Mouse (Mus musculus) heart, embryonic 15.5 days (tissue): ENCODE measurements around the gene Plce1. TPM values are rescaled to one million over a fixed set of nuclear protein-coding genes. Genes with fewer than 3 reads are reported as not detected.
A peak's percentile ranks its signal among the peaks of the same experiment; 100 is the strongest.

ENCODE experiments used
- ATAC-seq: fragments of 200-750 bp; cut with Nextera tagmentation; replicated peaks from 2 replicates; pipeline ENCODE4 v1.8.0; 2017; ENCODE audit warnings: low read depth, moderate TSS enrichment; ENCODE audit not compliant: insufficient number of reproducible peaks, insufficient read depth, low FRiP score
- H3K27ac ChIP-seq: fragments of 300-500 bp; sonication (generic); 2 replicates; pipeline ENCODE4 v1.5.1; 2015; ENCODE audit warnings: mild to moderate bottlenecking, inconsistent platforms
- H3K27me3 ChIP-seq: fragments of 300-500 bp; sonication (generic); 2 replicates; pipeline ENCODE4 v1.6.1; 2015; ENCODE audit warnings: inconsistent platforms
- H3K36me3 ChIP-seq: fragments of 300-500 bp; sonication (generic); 2 replicates; pipeline ENCODE4 v1.6.1; 2015; ENCODE audit warnings: mild to moderate bottlenecking, inconsistent platforms
- H3K4me1 ChIP-seq: fragments of 300-500 bp; sonication (generic); replicated peaks from 2 replicates; pipeline ENCODE4 v1.6.1; 2015; ENCODE audit warnings: inconsistent platforms
- H3K4me2 ChIP-seq: fragments of 300-500 bp; sonication (generic); 2 replicates; pipeline ENCODE4 v1.6.1; 2015; ENCODE audit warnings: inconsistent platforms, mild to moderate bottlenecking, moderate library complexity
- H3K4me3 ChIP-seq: fragments of 300-500 bp; sonication (generic); 2 replicates; pipeline ENCODE4 v1.5.1; 2015; ENCODE audit warnings: mild to moderate bottlenecking, inconsistent platforms
- H3K9ac ChIP-seq: fragments of 300-500 bp; sonication (generic); 2 replicates; pipeline ENCODE4 v1.6.1; 2015; ENCODE audit warnings: mild to moderate bottlenecking, inconsistent platforms
- H3K9me3 ChIP-seq: fragments of 300-500 bp; sonication (generic); replicated peaks from 2 replicates; pipeline ENCODE4 v1.6.1; 2016; ENCODE audit warnings: inconsistent platforms
- WGBS: fragments of 180-500 bp; shearing (Covaris S2); methylation state at CpG from one replicate; pipeline ENCODE4 v1.1.7; 2015; ENCODE audit warnings: mixed read lengths; 5-methylcytosine and 5-hydroxymethylcytosine counted together
- polyA plus RNA-seq: library from polyadenylated mRNA; unstranded; fragments of >200 nt; fragmentation: Nextera tagmentation; extraction: Ambion mirVana; gene quantifications from 2 replicates; pipeline ENCODE4 v1.2.1, GENCODE M21; 2015

Gene Plce1
- polyA plus RNA-seq, 1 experiment from 2014 or later: 7.3 TPM

DNA sequence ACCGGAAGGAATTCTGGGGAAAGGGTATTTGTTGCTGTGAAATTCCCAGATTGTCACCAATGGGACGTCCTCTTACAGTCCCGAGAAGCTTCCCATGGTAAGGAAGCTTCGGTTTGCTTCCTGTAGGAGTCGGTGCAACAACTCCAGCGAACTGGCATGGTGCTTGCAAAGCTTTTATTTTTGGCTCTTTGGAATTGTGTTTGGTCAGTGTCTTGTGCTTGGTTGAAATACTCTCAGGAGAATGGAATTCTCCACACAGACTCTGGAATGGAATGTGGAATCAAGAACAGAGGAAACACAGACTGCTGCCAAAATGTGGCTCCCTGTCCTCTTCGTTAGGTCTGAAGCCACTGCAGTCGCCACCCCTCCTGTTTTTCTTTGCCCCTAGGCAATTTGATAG is 129.9 kb downstream of the Plce1 start:
- Histone ChIP-seq H3K27me3 (no peaks in the 10 kb centered on the region), H3K4me2 (0 out of 2 replicates have a peak overlapping the region, but pooled peaks have one; percentile 6), H3K9ac (no peak overlapping the region), H3K27ac (peak overlapping the region; percentile 75), H3K4me1 (peaks cover 26% of the 10 kb centered on the region), H3K36me3 (no peaks in the 10 kb centered on the region), H3K9me3 (no peaks in the 10 kb centered on the region), H3K4me3 (no peak overlapping the region)
- ATAC-seq: peak; percentile 31; the same call in 1 of the 2 replicates
- 42% methylated on average over 8 of the region's 8 CpGs for WGBS

DNA sequence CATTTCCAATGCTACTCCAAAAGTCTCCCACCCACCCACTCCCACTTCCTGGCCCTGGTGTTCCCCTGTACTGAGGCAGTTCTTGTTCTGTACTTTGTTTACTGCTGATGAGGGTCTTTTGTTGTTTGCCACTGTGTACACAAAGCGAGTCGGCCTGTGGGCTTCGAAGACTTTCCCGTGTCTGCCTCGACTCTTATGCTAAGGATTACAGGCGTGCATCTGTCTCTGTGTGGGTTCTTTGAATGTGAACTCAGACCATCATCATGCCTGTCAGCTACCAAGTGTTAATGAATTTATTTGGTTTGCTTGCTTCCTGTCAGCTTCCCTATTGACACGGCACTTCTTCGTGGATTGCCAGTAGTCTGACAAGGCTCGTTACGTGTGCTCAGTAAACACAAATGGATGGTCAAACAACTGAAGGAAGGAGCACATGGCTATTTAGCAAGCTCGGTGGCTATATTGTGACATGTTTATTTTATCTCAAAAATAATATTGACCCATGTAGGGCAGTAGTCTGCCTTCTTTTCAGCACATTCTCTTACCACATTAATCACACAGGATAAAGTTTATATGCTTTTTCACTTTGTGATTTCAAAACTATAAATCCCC is 133.3 kb downstream of the Plce1 start:
- H3K27me3 ChIP-seq: no peaks in the 10 kb centered on the region
- H3K4me1 ChIP-seq: peaks cover 26% of the 10 kb centered on the region
- no peaks in the 10 kb centered on the region for H3K9me3 ChIP-seq
- no peak for ATAC-seq
- WGBS: 80% methylated on average over 11 of the region's 11 CpGs
- no peak overlapping the region for H3K27ac ChIP-seq
- no peak overlapping the region for H3K4me2 ChIP-seq
- H3K9ac ChIP-seq: no peak overlapping the region
- no peaks in the 10 kb centered on the region for H3K36me3 ChIP-seq
- H3K4me3 ChIP-seq: no peak overlapping the region

DNA sequence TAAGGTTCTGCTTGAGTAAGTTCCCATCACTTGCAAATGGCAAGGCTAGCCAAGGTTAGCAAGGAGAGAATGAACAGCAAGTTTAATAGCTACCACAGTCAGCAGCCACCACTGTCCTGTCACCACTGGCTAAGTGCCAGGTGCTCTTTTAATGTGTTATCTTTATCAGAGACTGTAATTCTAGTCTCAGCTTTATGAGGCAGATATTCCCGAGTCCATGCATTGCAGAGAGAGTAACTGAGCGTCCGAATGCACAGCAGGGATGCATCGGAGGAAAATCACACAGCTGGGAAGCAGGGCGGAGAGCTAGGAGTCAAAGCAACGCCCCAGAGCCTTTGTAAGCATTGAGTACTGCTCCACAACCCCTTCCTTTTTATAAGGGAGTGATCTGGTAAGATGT is 134.4 kb downstream of the Plce1 start:
- Histone ChIP-seq H3K9me3 (no peaks in the 10 kb centered on the region), H3K27me3 (no peaks in the 10 kb centered on the region), H3K4me3 (no peak overlapping the region), H3K4me2 (no peak overlapping the region), H3K36me3 (no peaks in the 10 kb centered on the region), H3K9ac (no peak overlapping the region), H3K27ac (no peak overlapping the region), H3K4me1 (peaks cover 21% of the 10 kb centered on the region)
- WGBS: 37% methylated on average over 6 of the region's 6 CpGs
- ATAC-seq: no peak

DNA sequence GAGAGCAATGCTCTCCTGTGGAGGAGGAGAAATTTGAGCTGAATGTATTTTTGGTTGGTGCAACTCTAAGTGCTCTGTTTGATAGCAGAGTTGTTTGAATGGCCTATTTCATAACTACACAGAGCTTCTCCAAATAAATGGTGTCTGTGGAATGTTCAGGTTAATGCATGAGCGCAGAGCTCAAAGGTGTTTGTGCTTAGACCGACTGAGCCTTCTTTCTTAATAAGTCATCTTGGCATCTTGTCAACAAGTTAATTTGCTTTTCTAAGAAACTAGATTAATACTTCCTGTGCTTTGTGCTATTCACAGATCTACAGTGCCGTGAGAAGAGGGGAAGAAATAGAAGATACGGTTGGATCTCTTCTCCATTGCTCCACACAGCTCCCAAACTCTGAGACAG is 139.2 kb downstream of the Plce1 start:
- ATAC-seq: no peak
- H3K4me3 ChIP-seq: no peak overlapping the region
- H3K4me1 ChIP-seq: peaks cover 15% of the 10 kb centered on the region
- WGBS: 59% methylated on average over 4 of the region's 4 CpGs
- no peaks in the 10 kb centered on the region for H3K36me3 ChIP-seq
- H3K27ac ChIP-seq: no peak overlapping the region
- no peak overlapping the region for H3K9ac ChIP-seq
- no peak overlapping the region for H3K4me2 ChIP-seq
- no peaks in the 10 kb centered on the region for H3K27me3 ChIP-seq
- no peaks in the 10 kb centered on the region for H3K9me3 ChIP-seq

DNA sequence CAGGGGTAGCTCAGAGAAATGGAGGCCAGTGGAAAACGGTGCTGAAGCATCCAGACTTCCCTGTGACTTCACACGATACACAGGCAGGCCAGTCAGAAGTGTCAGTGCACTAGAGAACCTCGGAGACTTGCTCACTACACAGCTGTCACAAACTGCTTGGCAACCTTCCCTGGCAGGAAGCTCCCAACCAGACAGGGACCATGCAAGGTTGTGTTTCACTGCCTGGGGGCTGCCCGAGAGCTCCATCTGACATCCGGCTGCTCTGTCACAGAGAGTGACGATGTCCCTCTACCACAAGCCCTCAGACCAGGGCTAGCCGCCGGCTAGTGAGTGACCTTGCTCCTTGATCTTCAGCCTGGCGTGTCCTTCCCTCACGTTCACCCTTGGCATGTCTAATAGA is 140.6 kb downstream of the Plce1 start:
- H3K9me3 ChIP-seq: no peaks in the 10 kb centered on the region
- H3K36me3 ChIP-seq: no peaks in the 10 kb centered on the region
- H3K4me1 ChIP-seq: peaks cover 17% of the 10 kb centered on the region
- ATAC-seq: no peak; the same call in 1 of the 2 replicates
- H3K4me3 ChIP-seq: no peak overlapping the region
- H3K9ac ChIP-seq: no peak overlapping the region
- H3K4me2 ChIP-seq: no peak overlapping the region
- WGBS: 54% methylated on average over 10 of the region's 10 CpGs
- no peaks in the 10 kb centered on the region for H3K27me3 ChIP-seq
- H3K27ac ChIP-seq: no peak overlapping the region

DNA sequence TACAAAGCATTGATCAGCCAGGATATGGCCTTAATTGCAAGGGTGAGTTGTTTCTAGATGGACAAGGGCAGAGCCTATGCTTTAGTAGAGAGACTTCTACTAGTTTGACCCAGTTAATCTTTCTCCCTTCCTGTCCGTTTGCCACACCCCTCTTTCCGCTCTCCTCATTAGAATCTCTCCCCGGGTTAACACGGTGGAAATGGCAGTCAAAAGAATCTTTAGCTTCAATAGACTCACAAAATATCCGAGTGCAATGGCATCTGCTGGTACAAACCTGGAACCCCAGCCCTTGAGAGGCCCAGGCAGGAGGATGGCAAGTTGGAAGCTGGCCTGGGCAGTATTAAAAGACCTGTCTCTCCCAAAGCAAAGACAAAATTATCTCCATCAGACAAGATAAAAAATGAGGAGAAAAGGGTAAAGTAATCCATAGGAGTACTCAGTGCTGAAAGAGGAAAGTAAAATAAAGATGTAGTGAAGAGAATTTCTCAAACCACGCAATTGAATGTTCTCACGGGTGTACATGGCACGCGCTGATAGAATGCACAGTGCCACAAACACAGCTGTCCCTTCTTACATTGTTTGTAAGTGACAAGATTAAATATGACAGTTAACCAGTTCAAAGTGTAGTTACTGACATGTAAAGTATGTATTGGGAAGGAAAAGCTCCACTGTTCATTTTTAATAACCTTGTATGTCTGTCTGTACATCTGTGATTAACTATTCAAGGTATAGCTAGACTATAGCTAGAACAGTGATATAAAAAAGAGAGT is 145.5 kb downstream of the Plce1 start:
- Histone ChIP-seq H3K27me3 (no peaks in the 10 kb centered on the region), H3K4me1 (peaks cover 25% of the 10 kb centered on the region), H3K4me3 (no peak overlapping the region), H3K4me2 (no peak overlapping the region), H3K9ac (no peak overlapping the region), H3K9me3 (no peaks in the 10 kb centered on the region), H3K36me3 (no peaks in the 10 kb centered on the region), H3K27ac (no peak overlapping the region)
- no peak for ATAC-seq
- 70% methylated on average over 9 of the region's 9 CpGs for WGBS

DNA sequence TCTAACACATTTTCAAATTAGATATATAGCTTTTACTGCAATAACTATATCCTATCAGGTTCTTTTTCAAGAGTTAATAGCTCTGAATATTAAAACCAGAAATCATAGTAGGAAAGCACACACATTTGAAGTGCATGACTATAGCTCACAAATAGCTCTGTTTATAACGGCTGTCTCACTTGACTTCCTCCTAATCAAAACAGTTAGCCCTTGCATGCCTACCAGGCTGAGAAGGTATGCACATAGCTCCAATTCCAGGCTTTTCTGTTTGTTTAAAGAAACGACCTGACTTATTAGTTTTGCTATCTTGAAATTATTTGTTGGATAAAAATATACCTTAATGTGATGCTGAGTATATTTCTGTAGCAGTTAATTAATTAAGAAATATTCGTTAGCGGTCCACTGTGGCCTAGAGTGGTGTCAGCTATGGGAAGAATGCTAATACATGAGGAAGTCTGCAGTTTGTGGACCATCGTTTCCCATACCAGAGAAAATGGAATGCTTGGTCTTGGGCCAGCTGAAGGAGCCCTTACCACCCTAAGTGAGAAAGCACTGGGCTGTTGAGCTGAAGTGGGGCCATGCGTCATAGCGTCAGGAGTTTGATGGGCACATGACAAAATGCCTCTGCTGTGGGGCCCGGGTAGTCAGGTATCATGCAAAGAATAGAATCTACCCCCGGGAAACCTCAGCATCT is 146.3 kb downstream of the Plce1 start:
- peaks cover 18% of the 10 kb centered on the region for H3K4me1 ChIP-seq
- H3K4me2 ChIP-seq: no peak overlapping the region
- no peaks in the 10 kb centered on the region for H3K36me3 ChIP-seq
- ATAC-seq: no peak
- no peak overlapping the region for H3K9ac ChIP-seq
- H3K9me3 ChIP-seq: no peaks in the 10 kb centered on the region
- no peaks in the 10 kb centered on the region for H3K27me3 ChIP-seq
- peak overlapping the region; percentile 31; the same call in 1 of the 2 replicates for H3K27ac ChIP-seq
- no peak overlapping the region for H3K4me3 ChIP-seq
- WGBS: 47% methylated on average over 9 of the region's 9 CpGs

DNA sequence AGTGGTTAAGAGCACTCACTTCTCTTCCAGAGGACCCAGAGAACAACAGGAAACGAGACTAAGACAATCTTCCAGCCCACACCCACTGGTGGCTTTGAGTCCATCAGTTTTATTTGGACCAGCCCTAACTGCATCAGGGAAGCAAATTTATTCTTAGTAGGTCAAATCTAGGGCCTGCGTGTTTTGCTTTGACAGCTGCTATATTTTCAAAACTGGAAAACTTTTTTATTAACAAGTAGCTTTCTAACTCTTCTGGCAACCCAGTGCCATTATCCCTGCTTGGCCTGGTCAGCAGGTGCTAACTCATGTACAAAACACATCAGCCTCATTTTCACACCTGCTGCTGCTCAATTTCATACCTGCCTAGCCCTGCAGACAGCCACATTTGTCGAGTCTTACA is 151.3 kb downstream of the Plce1 start:
- Histone ChIP-seq H3K9me3 (no peaks in the 10 kb centered on the region), H3K27me3 (no peaks in the 10 kb centered on the region), H3K4me1 (peaks cover 6% of the 10 kb centered on the region), H3K9ac (no peak overlapping the region), H3K4me2 (no peak overlapping the region), H3K27ac (no peak overlapping the region), H3K36me3 (no peaks in the 10 kb centered on the region), H3K4me3 (no peak overlapping the region)
- WGBS: 66% methylated on average over 3 of the region's 3 CpGs
- ATAC-seq: no peak

DNA sequence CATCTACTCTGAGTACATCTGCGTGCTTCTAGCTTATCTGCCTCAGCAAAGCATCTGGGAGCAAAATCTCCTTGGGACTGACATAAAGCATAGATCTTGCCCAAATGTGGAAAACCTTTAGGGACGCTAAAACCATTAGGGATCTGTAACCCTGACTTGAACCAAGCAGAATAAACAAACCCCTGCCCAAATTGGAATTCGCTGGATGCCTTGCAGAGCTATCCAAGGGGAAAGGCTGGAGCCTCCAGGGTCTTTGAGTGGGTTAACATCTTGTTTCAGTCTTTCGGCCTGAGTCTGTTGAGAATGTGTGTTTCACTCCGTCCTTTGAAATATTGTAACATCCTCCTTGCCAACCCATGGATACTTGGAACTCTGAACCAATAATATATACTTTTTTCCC is 152.4 kb downstream of the Plce1 start:
- WGBS: 44% methylated on average over 5 of the region's 5 CpGs
- Histone ChIP-seq H3K27me3 (no peaks in the 10 kb centered on the region), H3K27ac (no peak overlapping the region), H3K4me1 (no peaks in the 10 kb centered on the region), H3K9ac (no peak overlapping the region), H3K4me2 (no peak overlapping the region), H3K36me3 (no peaks in the 10 kb centered on the region), H3K4me3 (no peak overlapping the region), H3K9me3 (no peaks in the 10 kb centered on the region)
- no peak for ATAC-seq

DNA sequence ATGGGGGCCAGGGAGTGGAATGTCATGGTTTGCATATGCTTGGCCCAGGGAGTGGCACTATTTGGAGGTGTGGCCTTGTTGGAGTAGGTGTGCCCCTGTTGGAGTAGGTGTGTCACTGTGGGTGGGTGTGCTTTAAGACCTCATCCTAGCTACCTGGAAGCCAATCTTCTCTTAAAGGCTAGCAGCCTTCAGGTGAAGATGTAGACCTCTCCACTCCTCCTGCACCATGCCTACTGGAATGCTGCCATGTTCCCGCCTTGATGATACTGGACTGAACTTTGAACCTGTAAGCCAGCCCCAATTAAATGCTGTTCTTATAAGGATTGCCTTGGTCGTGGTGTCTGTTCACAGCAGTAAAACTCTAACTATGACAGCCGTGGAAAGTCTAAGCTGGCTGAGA is 158.1 kb downstream of the Plce1 start:
- Histone ChIP-seq H3K27ac (no peak overlapping the region), H3K4me1 (0 out of 2 replicates have a peak, but pooled peaks cover 3% of the 10 kb centered on the region), H3K36me3 (no peaks in the 10 kb centered on the region), H3K4me3 (no peak overlapping the region), H3K9me3 (no peaks in the 10 kb centered on the region), H3K9ac (no peak overlapping the region), H3K27me3 (no peaks in the 10 kb centered on the region), H3K4me2 (no peak overlapping the region)
- 77% methylated on average over 3 of the region's 3 CpGs for WGBS
- ATAC-seq: no peak

DNA sequence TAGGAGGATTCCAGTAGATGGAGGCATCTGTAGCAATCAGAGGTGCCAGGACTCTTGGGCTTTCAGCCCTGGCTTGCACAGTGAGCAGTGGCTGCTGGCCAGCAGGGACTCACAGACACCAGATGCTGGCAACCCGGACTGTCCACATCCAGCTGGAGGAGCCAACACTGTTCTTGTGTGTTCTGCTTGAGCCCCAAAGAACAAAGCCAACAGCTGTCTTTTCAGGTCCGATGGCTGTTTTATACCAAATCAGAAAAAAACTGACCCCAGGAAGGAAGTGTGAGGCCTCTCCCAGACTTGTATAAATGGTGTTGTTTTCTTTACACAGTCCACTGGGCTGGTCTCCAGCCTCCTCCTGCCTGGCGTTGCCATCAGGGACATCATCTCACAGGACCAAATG is 158.9 kb downstream of the Plce1 start:
- 46% methylated on average over 3 of the region's 3 CpGs for WGBS
- Histone ChIP-seq H3K4me1 (peaks cover 6% of the 10 kb centered on the region), H3K9ac (no peak overlapping the region), H3K4me2 (no peak overlapping the region), H3K9me3 (no peaks in the 10 kb centered on the region), H3K4me3 (no peak overlapping the region), H3K27ac (peak overlapping the region; percentile 31; the same call in 1 of the 2 replicates), H3K36me3 (no peaks in the 10 kb centered on the region), H3K27me3 (no peaks in the 10 kb centered on the region)
- peak; percentile 50; the same call in 1 of the 2 replicates for ATAC-seq
